Mouse (Mus musculus) brain, embryonic 14.5 days (tissue): ENCODE measurements around the gene Wfikkn1.

Experiments
- CTCF ChIP-seq: fragments of 200-500 bp; IDR thresholded peaks from 2 replicates; pipeline ENCODE4 v1.5.1; 2012; ENCODE audit warnings: inconsistent platforms, mild to moderate bottlenecking, moderate library complexity, borderline replicate concordance; ENCODE audit not compliant: insufficient read depth, insufficient read length; ENCODE audit errors: extremely low read depth
- POLR2A ChIP-seq: fragments of 200-500 bp; IDR thresholded peaks from 2 replicates; pipeline ENCODE4 v1.6.1; 2012; ENCODE audit warnings: mild to moderate bottlenecking, inconsistent platforms, borderline replicate concordance; ENCODE audit not compliant: poor library complexity, insufficient read depth, insufficient read length, severe bottlenecking; ENCODE audit errors: extremely low read depth

- TF ChIP-seq CTCF (no peak), POLR2A (no peak)
Measured at GRCm38 (mm10) chr17:25833961-25834594, 46.6 kb downstream of the Wfikkn1 start.
